Mouse (Mus musculus) adrenal gland, postnatal 36 days (tissue): Measurements from ENCODE around the gene Nat8f4. TPM values are rescaled to one million over a fixed set of nuclear protein-coding genes. Genes with fewer than 3 reads are reported as not detected.
"Not testable (repeated sequence)": the region's sequence is repeated elsewhere in the genome, so short reads cannot be mapped to it uniquely, and the experiment has no call there.

Source experiments
- DNase-seq, 2 experiments: peaks; one replicate each; pipeline ENCODE4 v3.0.0; 2021; ENCODE audit warnings: mixed read lengths in 1 of 2
- long read RNA-seq, 2 experiments: library from polyadenylated mRNA; stranded (forward); transcript quantifications; one replicate each; pipeline ENCODE4 v2.0.0; 2021; ENCODE audit warnings: borderline sequencing depth in 2 of 2
- total RNA-seq, 2 experiments: library from RNA; stranded (reverse); gene quantifications; 2 replicates each; pipeline ENCODE4 v1.2.3; 2021

Nat8f4 gene
- total RNA-seq = 10 to 100 TPM in 1 of 2 experiments, 1 to 10 TPM in 1; 8.0 to 13.5 TPM
- long read RNA-seq, experiment 1, partial matches to known transcripts = 3 of 8 reads
- long read RNA-seq, experiment 1, other reads (novel, unspliced or antisense) = 1 of 8 reads
- long read RNA-seq, experiment 2, partial matches to known transcripts = 0 of 4 reads
- long read RNA-seq, experiment 2, other reads (novel, unspliced or antisense) = 2 of 4 reads

DNA sequence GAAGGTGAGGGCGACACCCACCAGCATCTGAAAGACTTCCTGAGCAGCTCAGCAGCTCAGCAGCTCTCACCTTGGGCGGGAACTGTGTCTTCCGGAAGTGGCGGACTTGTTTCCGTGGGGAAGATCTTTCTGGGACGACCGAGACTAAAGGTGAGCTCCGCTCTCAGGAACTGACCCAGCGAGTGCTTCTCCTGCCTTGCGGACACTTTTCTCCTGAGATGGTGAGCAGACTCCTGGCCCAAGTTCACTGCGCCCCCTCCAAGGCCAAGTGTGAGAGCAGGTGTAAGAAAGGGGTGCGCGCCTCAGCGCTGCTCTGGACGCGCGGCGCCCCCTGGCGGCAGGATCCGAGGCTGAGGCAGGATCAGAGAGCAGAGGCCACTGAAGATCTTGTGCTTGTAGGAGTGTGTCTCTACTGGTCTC is at the start of gene Nat8f4:
Gene Nat8f4 (minus strand): TSS at position 243 of the 420 bp plus-strand sequence.
- DNase-seq = peak; percentile 87 to 90

DNA sequence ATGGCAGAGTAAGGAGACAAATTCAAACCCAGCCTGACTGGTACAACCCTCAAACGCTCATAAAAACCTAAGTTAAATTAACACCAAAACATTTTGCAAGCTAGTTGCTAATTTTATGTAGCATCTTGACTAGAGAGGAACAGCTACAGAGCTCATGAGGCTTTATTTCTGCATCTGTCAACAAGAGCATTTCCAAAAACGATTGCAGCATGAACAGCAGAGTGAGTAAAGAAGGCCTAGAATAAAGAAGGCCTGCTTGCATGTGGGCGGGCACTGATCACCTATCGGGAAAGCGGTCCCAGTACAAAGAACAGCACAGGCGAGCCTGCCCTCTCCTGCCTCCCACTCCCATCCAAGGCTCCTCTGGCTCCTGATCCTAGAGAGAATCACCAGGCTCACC is 43.9 kb upstream of the Nat8f4 start:
- no peak for DNase-seq

DNA sequence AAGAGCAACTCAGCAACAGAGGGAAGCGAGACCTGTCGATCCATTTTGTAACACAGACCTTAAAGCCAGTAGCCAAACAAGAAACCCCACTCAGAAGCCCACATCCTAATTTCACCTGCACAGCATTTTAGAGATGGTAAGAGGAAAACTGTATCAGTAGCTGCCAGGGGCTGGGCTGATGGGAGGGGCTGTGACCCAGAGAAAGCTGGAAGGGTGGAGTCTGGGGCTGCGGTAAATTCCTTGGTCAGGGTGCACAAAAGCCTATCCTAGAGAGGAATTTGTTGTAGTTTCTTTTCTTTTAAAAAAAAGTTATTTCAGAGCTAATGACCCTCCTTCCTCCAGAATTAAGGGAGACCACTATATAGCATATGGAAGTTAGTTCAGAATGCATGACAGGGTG is 37.8 kb upstream of the Nat8f4 start:
- DNase-seq = no peak

DNA sequence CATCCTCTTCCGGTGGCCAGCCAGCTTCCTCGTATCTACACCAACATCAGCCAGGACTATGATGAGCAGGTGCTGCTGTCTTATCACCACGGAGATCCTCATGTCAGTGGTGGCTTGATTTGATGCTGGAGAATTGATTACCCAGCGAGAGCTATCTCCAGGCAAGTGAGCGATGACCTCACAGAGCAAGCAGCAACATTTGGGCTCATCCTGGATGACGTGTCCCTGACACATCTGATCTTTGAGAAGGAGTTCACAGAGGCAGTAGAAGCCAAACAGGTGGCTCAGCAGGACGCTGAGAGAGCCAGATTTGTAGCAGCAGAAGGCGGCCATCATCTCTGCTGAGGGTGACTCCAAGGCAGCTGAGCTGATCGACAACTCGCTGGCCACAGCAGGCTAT is 34.0 kb upstream of the Nat8f4 start:
- DNase-seq = no peak

DNA sequence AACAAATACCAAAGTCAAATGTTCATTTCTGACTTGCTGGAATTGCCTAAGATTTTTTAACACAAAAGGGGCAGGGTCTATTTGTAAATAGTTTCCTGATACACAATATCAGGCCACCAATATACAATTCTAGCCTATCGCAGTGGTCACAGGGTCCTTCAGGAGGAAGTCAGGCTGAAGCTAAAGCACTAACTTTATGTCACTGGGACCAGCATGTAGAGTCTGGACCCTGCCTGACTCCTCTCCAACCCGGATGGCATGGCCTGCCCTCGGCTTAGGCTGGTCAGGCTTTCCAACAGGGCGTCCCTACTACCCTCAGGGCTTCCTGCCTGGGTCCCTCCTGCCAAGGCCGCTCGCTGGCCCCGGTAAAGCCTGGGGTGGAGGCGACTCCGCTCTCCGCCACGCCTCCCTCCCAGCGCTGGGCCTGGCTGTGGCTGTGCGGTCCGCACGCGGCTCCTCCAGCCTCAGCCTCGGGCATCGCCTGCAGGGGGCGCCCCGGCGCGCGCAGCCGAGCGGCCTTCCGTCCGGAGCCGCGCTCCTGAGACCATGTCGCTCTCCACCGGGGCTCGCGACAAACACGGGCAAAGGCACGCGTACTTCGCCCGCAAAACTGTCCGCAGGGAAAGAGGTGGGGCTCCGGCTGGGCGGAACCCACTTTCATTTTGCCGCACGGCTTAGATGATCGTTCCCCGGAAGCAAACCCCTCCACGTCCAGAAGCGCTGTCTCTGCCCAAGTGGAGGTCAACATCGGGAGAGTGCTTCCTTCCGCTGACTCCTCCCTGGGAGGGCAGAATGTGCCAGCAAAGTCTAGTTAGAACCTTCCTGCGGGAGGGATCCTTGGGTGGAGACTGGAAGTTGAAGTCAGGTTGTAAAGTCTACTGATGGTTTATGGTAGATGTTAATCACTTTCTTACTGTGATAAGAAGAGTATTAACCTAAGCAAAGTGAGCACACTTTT is 32.1 kb upstream of the Nat8f4 start:
- DNase-seq = peak; percentile 90 to 92

DNA sequence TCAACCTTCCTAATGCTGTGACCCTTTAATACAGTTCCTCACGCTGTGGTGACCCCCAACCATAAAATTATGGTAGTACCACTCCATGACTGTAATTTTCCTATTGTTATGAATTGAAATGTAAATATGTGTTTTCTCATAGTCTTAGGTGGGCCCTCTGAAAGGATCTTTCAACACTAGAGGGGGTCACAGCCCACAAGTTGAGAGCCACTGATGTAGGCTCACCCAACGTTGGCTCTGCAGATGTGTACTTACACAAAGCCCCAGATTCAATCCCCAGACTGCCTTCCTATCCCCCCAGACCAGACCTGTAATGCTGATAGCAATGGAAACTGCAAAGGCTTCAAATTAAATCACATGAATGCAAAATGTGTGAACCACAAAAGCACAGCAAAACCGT is 31.0 kb upstream of the Nat8f4 start:
- DNase-seq = no peak

DNA sequence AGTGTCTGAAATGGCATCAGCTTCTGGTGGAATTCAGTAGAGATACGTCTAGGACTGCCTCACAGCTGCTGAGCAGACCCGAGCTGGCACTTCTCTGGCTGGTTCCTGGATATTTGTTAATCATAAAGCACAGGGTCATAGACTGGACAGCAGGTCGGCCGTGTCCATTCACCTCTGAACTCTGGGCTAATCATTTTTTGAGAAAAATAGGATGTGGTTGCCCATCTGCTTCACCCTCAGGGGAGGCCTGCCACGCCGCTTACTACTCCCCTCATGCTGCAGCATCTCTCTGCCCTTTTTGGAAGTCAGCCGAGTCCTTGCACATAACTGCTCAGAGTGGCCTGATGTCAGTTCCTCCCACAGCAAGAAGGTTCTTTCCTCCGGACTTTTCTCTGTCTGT is 29.4 kb upstream of the Nat8f4 start:
- no peak for DNase-seq

DNA sequence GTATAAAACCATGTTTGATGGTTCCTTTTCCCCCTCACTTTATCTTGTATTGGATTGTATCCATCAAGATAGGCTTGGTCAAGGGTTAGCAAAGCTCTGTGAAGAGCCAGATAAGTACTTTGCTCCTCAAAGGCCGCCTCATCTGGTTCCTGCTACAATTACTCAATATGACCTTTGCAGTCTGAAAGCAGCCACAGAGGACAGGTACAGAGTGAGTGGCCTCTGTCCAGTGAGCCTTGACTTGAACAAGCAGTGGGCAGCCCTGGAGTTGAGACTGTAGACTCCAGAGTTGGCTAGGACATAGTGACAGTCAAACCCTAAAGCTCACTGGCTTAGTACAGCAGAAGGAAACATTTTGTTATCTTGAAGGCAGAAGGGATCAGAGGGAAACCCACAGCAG is 24.6 kb upstream of the Nat8f4 start:
- no peak for DNase-seq

DNA sequence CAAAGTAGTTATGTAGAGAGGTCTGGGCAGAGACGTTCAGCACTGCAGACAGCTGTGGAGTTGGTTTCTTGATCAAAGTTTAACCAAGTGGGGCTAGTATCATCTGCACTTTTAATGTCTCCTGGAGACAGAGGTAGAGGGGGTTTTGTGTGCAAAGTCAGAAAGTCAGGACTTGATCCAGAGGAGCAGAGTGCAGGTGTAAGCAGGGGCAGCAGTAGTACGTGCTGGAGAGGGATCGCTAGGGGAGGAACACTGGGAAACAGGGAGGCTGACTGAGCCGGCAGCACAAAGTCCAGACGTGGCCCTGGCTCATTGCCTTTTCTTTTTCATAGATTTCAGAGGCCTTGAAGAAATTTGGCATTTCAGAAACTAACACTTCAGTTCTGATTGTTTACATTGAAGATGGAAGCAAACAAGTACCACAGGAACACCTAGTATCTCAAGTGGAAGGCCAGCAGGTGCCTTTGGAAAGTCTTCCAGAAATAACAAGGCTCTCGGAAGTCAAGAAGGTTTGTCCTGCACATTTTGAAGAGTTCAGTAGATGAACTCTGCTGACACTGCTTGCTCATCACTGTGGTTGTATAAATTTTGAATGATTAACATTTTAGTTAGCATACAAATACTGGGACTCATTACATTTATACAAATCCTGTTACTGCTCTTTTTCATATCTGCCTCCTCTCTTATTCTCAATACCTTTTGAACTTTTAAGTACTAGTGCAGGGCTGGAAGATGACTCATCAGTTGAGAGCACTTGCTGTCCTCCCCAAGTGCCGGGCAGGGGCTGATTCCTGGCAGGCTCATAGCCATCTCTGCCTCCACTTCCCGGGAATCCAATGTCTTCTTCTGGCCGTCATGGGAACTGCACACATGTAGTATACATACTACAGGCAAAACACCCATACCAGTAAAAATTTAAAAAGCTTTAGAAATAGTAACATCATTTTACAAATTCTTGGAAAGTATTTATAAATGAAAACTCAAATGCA is 23.1 kb upstream of the Nat8f4 start:
- DNase-seq = peak in 1 of 2 experiments; percentile 43

DNA sequence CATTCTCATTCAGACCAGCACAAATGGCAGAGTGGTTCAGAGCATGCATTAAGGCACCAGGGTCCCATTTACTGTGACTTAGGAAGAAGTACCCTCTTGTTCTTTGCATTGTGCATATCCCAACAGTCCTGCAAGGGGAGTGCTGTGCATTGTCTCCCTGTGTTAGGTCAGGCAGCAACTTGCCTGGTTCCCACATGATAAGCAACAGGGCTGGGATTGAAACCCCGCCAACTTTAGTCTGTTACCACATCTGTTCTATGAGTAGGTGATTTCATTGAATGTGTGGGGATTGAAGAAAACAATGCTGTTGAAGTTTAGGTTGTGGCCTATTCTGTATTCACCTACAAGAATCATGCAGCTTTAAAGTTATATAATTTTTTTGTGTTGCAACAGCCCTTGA is 22.0 kb upstream of the Nat8f4 start:
- peak in 1 of 2 experiments; percentile 48 for DNase-seq

DNA sequence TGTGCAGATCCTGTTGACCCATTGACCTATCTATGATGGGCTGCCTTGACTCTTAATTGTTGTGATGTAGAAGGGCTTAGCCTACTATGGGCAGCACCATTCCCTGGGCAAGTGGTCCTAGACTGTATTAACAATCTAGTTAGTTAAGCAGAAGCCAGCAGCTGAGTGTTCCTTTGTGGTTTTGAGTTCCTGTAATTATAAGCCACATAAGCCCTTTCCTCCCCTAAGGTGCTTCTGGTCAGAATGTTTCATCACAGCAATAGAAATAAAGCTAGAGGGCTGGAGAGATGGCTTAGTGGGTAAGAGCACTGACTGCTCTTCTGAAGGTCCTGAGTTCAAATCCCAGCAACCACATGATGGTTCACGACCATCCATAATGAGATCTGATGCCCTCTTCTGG is 19.0 kb upstream of the Nat8f4 start:
- DNase-seq = no peak

DNA sequence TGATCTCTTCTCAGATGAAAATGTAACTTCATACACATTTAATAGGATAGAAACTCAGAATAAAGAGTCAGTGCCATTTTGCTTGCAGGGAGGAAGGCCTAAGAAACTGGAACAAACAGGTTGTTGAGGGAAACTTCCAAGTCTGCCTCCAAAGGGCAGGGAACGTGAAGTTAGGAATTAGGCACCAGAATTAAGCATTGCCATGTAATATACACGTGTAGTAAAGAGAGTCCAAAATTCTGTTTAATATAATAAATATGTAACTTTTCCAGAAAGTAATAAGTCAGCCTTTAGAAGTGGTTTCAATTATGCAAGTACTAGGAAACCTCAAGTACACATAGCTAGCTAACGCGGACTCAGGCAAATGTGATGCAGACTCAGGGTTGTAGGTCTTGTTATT is 14.7 kb upstream of the Nat8f4 start:
- no peak for DNase-seq

DNA sequence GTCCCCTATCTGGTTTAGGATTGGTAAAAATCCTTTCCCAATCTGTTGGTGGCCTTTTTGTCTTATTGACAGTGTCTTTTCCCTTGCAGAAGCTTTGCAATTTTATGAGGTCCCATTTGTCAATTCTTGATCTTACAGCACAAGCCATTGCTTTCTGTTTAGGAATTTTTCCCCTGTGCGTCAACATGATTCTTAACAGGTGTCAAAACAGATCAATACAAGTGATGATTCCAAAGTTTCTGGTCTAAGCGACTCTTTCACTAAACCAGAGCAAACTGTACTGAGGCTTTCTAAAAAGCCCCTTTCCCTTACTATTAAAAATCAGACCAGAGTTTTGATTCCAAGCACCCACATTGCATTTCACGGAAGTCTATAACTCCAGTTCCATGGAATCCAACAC is 13.7 kb upstream of the Nat8f4 start:
- not testable (repeated sequence) for DNase-seq

DNA sequence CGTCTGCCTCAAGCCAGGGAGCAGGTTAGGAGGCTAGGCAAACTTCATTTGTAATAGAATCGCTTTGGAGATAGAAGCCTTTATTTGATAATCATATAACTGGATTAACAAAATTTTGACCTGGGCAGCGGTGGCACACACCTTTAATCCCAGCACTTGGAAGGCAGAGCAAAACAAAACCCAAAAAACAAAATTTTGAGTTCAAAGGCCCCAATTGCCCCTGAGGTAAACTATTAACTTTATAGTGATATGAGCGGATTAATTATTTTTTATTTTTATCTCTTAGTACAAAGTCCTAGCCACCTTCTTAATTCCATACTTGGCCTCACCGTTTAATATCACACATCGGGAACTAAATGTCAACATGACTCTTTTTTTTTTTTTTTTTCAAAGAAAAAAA is 11.9 kb upstream of the Nat8f4 start:
- no peak for DNase-seq

DNA sequence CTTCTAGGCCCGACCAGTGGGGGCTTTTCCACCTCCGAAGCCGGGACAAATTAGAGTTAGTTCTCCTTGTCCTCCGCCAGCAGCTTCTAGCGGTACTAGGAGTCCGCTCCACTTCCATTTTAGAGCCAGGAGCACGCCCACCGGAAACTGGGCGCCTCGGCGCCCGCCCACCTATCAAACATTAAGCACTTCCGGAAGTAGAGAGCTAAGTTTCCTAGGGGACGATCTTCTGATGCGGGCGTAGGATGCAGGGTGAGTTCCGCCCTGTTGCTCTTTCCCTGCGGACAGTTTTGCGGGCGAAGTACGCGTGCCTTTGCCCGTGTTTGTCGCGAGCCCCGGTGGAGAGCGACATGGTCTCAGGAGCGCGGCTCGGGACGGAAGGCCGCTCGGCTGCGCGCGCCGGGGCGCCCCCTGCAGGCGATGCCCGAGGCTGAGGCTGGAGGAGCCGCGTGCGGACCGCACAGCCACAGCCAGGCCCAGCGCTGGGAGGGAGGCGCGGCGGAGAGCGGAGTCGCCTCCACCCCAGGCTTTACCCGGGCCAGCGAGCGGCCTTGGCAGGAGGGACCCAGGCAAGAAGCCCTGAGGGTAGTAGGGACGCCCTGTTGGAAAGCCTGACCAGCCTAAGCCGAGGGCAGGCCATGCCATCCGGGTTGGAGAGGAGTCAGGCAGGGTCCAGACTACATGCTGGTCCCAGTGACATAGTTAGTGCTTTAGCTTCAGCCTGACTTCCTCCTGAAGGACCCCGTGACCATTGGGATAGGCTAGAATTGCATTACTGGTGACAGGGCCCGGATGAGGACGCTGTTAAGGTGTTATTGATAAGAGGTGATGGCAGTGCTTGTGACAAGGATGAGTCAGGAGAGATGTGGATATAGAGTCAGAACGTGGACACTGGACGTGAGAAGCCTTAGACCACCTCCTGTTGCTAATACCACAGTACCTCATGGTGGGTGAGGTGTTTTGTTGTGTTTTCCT is 11.1 kb upstream of the Nat8f4 start, which contains the start of gene Nat8f1:
Gene Nat8f1 (minus strand): TSS at position 149 of the 975 bp plus-strand sequence.
- DNase-seq = peak; percentile 90

DNA sequence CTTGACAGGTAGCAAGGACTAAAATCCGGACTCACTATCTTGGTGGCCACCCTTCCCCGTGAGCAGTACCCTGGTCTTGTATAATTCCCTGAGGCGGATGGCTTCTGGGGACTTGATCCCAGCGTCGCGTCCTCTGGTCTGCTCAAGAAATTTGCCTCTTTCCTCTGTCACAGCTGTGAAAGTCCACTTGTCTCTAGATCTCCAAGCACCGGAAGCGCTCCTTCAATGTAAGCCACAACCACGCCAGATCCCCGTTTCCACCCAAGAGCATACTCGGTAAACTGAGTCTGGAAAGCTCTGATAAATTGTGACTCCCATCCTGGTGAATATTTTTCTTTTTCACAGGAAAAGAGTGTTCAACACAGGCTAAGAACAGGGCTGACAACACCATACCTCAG is 10.5 kb upstream of the Nat8f4 start:
- no peak for DNase-seq

DNA sequence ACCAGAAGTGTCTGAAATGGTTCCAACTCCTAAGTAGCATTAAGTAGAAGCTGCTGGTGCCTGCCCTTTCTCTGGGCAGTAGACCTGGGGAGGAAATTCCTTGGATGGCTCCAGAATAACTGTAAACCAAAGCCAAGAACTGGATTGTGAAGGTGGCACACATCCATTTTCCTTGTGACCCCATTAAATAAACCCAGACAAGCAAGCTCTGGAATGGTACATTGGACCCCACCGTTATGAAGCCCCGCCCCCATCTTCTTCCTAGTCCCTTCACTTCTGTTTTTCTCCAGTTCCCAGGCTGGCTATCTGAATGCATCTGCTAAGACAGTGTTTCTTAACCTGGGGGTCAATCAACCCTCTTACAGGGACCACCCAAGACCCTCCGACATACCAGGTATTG is 6.9 kb upstream of the Nat8f4 start, which contains the start of gene Tprkb:
Gene Tprkb (plus strand): TSS at position 279 of the 400 bp plus-strand sequence.
- DNase-seq = no peak

DNA sequence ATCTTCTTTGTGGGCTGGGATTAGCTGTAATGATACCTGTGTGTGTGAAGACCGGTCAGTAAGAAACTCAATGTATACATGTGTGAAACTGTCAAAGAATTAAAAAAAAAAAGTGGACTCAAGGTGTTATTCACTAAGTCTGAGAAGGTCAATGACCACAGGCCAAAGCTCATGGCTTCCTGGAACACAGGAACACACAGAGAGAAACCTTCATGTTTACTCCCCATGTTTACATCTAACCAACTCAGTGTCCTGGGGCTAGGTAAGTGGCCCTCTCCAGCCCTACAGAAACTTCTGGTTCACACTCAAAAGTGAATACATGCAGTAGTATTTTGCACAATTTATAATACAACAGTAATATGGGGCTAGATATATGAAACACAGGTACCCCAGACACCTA is 5.0 kb upstream of the Nat8f4 start:
- DNase-seq = no peak

DNA sequence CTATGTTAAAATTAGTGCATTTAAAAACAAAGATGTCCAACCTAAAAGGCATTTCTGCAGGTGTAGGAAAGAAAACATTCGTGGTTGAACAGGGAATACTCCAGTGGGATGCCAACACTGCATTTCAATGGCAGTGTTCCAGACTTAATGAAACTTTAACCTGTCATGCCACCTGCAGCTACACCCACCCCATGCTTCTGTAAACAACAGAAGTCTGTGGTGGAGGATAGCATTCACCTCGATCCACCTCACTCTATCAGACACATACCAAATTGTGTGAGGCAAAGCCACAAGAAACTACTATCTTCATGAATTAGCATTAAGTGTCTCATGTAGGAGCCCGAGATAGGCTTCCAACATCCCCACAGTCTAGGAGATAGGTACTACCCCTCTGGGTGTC is 3.7 kb upstream of the Nat8f4 start:
- no peak for DNase-seq

DNA sequence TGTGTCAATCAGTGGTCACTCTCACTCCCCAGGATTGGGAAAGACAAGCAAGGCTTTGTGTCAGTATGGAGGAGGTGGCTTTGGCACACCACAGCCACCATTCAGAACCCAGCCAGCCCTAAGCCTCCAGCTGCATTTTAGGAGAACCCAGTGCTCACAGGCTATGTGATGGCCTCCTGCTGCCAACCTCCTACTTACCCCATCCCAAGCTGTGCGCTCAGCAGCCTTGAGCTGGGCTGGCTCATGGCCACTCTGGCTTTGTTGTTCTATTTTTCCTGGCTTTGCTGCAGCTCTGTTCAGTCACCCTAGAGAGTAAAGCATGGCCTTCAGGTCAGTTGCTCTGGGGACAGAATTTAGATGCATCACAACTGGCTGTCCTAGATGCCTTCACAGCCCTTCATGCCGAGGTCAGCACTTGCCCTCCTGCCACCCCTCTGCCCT is 2.2 kb upstream of the Nat8f4 start:
- DNase-seq = peak; percentile 81 to 83

DNA sequence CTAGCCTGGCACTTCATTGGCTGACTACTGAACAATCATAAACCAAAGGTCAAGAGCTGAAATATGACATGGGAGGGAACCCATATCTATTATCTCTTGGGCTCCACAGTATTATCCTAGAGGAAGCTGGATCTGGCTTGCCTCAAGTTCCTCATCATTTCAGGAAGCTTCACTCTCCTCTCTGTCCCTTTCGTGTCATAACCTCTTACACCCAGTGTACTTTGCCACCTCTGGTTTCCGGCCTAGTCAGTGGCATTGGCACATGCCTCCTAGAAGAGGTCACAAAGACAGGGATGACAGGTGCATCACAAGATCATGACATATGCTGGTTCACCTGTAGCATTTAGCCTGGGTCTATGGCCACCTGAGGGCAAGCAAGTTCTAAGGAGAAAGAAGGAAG is 2.4 kb downstream of the Nat8f4 start:
- no peak for DNase-seq
